Mouse (Mus musculus) lung, postnatal 0 days (tissue): ENCODE results near the gene Alpi.

Experiments used
- CTCF ChIP-seq: IDR thresholded peaks from 2 replicates; pipeline ENCODE4 v1.5.1; 2016; ENCODE audit warnings: antibody characterized with exemption, mild to moderate bottlenecking
- EP300 ChIP-seq: IDR thresholded peaks from 2 replicates; pipeline ENCODE4 v1.6.1; 2016; ENCODE audit warnings: antibody characterized with exemption, mild to moderate bottlenecking, control low read depth

- TF ChIP-seq CTCF (peak; percentile 77), EP300 (no peak)
Observed at GRCm38 (mm10) chr1:87070720-87071119, 30.7 kb downstream of the Alpi start.
